In the genomic region with DNA sequence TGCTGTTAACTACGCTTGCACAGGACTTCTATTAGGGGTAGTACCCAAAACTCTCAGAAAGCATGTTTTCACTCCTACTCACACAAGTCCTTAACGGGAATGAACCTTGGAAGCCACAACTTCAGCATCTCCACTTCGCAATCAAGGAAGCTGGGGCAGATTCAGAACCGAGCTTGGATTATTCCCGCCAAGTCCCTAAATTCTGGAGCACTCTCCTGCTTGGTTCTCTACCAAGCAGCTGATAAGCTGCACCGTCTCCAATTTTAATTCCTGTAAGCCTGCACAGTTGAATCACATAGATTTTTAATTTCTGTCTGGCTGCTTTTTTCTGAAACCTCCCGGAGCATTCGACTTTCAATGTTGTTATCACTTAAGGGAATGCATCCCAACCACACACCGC, we compare ENCODE assay signal across 27 mouse cellular contexts.
"Had no signal": no experiment of that assay in that cellular context is flagged by ENCODE, and none has a peak within 500 bp of the region (broad histone marks: within the 10 kb centered on the region; RNA-seq: fewer than 3 reads in every experiment).

No protein-coding gene starts in this region.

- DNase-seq: forebrain, postnatal 0 days; gastrocnemius, adult 2 months; gastrocnemius, postnatal 10 days; gastrocnemius, postnatal 25 days; heart, adult 2 months; heart, postnatal 14 days; kidney, adult 11 months; kidney, adult 2 months; kidney, adult 9 months; kidney, postnatal 14 days; kidney, postnatal 36 days; layer of hippocampus, adult 9-11 months; layer of hippocampus, postnatal 36 days; left cerebral cortex, postnatal 4 days; lung, adult 18-20 months had no signal

- ATAC-seq: forebrain, postnatal 0 days; hindbrain, postnatal 0 days; intestine, embryonic 16.5 days; liver, embryonic 12.5 days had no signal

- H3K9me3 ChIP-seq: heart, embryonic 13.5 days; heart, embryonic 15.5 days; hindbrain, embryonic 13.5 days; hindbrain, embryonic 15.5 days; kidney, embryonic 15.5 days; limb, embryonic 13.5 days; limb, embryonic 15.5 days; liver, embryonic 12.5 days had no signal

- H3K4me2 ChIP-seq: heart, embryonic 13.5 days; heart, embryonic 15.5 days; hindbrain, embryonic 13.5 days; hindbrain, embryonic 15.5 days; kidney, embryonic 15.5 days; limb, embryonic 13.5 days; limb, embryonic 15.5 days; liver, embryonic 12.5 days had no signal

- H3K27me3 ChIP-seq: heart, embryonic 13.5 days; heart, embryonic 15.5 days; hindbrain, embryonic 13.5 days; hindbrain, embryonic 15.5 days; kidney, embryonic 15.5 days; limb, embryonic 13.5 days; limb, embryonic 15.5 days; liver, embryonic 12.5 days had no signal

- H3K27ac ChIP-seq: heart, adult 2 months; heart, embryonic 13.5 days; heart, embryonic 15.5 days; hindbrain, embryonic 13.5 days; hindbrain, embryonic 15.5 days; hindbrain, postnatal 0 days; kidney, embryonic 15.5 days; kidney, postnatal 0 days; limb, embryonic 13.5 days; limb, embryonic 15.5 days; liver, embryonic 12.5 days; liver, embryonic 14.5 days had no signal

- H3K9ac ChIP-seq: forebrain, postnatal 0 days; heart, embryonic 13.5 days; heart, embryonic 15.5 days; hindbrain, embryonic 13.5 days; hindbrain, embryonic 15.5 days; kidney, embryonic 15.5 days; limb, embryonic 13.5 days; limb, embryonic 15.5 days; liver, embryonic 12.5 days; liver, embryonic 14.5 days had no signal

- H3K4me1 ChIP-seq: hindbrain, embryonic 13.5 days; hindbrain, embryonic 15.5 days; limb, embryonic 13.5 days; limb, embryonic 15.5 days; liver, embryonic 12.5 days had no signal

- H3K36me3 ChIP-seq: heart, embryonic 15.5 days; hindbrain, embryonic 13.5 days; hindbrain, embryonic 15.5 days; kidney, embryonic 15.5 days; limb, embryonic 13.5 days; limb, embryonic 15.5 days; liver, embryonic 12.5 days had no signal

- H3K4me3 ChIP-seq: gastrocnemius, adult 2 months; heart, adult 2 months; heart, embryonic 13.5 days; heart, embryonic 15.5 days; hindbrain, embryonic 13.5 days; hindbrain, embryonic 15.5 days; kidney, embryonic 15.5 days; limb, embryonic 13.5 days; limb, embryonic 15.5 days; liver, embryonic 12.5 days had no signal
